Mouse (Mus musculus) kidney, embryonic 14.5 days (tissue): ENCODE measurements around the gene 1700001L19Rik. TPM values are rescaled to one million over a fixed set of nuclear protein-coding genes. Genes with fewer than 3 reads are reported as not detected.

Experiments used
- ATAC-seq: fragments of 200-750 bp; cut with Nextera tagmentation; 2 replicates; pipeline ENCODE4 v1.8.0; 2017; ENCODE audit warnings: moderate number of reproducible peaks, mild to moderate bottlenecking, moderate TSS enrichment, moderate library complexity; ENCODE audit not compliant: low FRiP score, low TSS enrichment
- H3K27ac ChIP-seq: fragments of 300-500 bp; sonication (generic); 2 replicates; pipeline ENCODE4 v1.5.1; 2014; ENCODE audit warnings: low read depth, mild to moderate bottlenecking, low read length, moderate library complexity, mixed read lengths
- H3K27me3 ChIP-seq: fragments of 300-500 bp; sonication (generic); 2 replicates; pipeline ENCODE4 v1.6.1; 2014; ENCODE audit warnings: mild to moderate bottlenecking, low read length; ENCODE audit not compliant: control insufficient read depth, insufficient read depth
- H3K36me3 ChIP-seq: fragments of 300-500 bp; sonication (generic); 2 replicates; pipeline ENCODE4 v1.6.1; 2014; ENCODE audit warnings: low read length, mixed read lengths; ENCODE audit not compliant: control insufficient read depth, insufficient read depth
- H3K4me1 ChIP-seq: fragments of 300-500 bp; sonication (generic); 2 replicates; pipeline ENCODE4 v1.6.1; 2014; ENCODE audit warnings: low read length, mixed read lengths; ENCODE audit not compliant: control insufficient read depth, insufficient read depth
- H3K4me2 ChIP-seq: fragments of 300-500 bp; sonication (generic); replicated peaks from 2 replicates; pipeline ENCODE4 v1.6.1; 2014; ENCODE audit warnings: low read depth, mild to moderate bottlenecking, low read length
- H3K4me3 ChIP-seq: fragments of 300-500 bp; sonication (generic); 2 replicates; pipeline ENCODE4 v1.5.1; 2014; ENCODE audit warnings: mild to moderate bottlenecking, low read length
- H3K9ac ChIP-seq: fragments of 300-500 bp; sonication (generic); 2 replicates; pipeline ENCODE4 v1.6.1; 2014; ENCODE audit warnings: low read depth, mild to moderate bottlenecking, low read length, moderate library complexity
- H3K9me3 ChIP-seq: fragments of 300-500 bp; sonication (generic); 2 replicates; pipeline ENCODE4 v1.6.1; 2016; ENCODE audit warnings: low read length; ENCODE audit not compliant: control insufficient read depth
- WGBS: fragments of 180-500 bp; shearing (Covaris S2); extraction: QIAGEN DNeasy Blood & Tissue Kit; methylation state at CpG from one replicate; pipeline ENCODE4 v1.1.7; 2014; 5-methylcytosine and 5-hydroxymethylcytosine counted together
- polyA plus RNA-seq: library from polyadenylated mRNA; unstranded; fragments of >200 nt; fragmentation: Nextera tagmentation; extraction: Ambion mirVana; gene quantifications from 2 replicates; pipeline ENCODE4 v1.2.1, GENCODE M21; 2014

The 1700001L19Rik gene
- polyA plus RNA-seq, 1 experiment from 2014 or later: 0.27 TPM

DNA sequence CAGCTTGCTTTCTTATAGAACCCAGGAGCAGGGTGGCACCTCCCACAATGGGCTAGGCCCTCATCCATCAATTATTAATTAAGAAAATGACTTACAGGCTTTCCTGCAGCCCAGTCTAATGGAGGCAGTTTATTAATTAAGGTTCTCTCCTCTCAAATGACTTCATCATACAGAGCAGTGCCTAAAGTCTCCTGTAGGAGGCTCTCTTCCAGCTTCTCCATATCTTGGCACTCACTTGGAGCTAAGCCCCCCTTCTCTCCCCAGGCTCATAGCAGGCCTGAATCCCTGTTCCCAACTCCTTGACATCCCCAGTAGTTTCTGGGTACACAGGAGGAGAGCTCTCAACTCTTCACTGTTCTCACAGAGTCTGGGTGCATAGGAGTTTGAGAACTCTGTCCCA lies 1.7 kb downstream of the 1700001L19Rik start:
- H3K4me2 ChIP-seq: no peak overlapping the region
- H3K4me3 ChIP-seq: no peak overlapping the region
- H3K27me3 ChIP-seq: no peaks in the 10 kb centered on the region
- no peak overlapping the region for H3K9ac ChIP-seq
- no peak for ATAC-seq
- no peaks in the 10 kb centered on the region for H3K9me3 ChIP-seq
- H3K36me3 ChIP-seq: no peaks in the 10 kb centered on the region
- H3K27ac ChIP-seq: no peak overlapping the region
- H3K4me1 ChIP-seq: no peaks in the 10 kb centered on the region

DNA sequence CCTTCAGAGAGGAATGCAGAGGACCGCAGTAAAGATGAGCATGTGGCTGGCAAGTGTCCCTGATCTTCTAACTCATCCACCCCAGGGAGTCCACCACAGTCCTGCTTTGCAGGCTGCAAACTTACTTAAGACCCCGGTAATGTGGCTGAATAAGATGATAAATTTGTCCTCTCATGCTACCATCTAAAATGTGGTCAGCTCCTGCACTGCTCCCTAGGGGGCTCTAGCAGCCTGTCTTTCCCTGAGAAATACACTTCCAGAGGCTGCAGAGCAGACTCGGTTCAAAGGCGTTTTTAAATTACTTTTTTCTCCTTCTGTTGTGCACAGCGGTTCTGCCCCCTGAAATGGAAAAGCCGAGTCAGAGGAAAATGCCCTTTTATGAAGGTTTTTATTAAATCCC lies 4.0 kb downstream of the 1700001L19Rik start:
- Histone ChIP-seq H3K4me1 (no peaks in the 10 kb centered on the region), H3K27ac (no peak overlapping the region), H3K9ac (no peak overlapping the region), H3K9me3 (no peaks in the 10 kb centered on the region), H3K4me3 (no peak overlapping the region), H3K27me3 (no peaks in the 10 kb centered on the region), H3K4me2 (no peak overlapping the region), H3K36me3 (no peaks in the 10 kb centered on the region)
- 18% methylated on average over 6 of the region's 6 CpGs for WGBS
- ATAC-seq: peak; percentile 34; the same call in 1 of the 2 replicates

DNA sequence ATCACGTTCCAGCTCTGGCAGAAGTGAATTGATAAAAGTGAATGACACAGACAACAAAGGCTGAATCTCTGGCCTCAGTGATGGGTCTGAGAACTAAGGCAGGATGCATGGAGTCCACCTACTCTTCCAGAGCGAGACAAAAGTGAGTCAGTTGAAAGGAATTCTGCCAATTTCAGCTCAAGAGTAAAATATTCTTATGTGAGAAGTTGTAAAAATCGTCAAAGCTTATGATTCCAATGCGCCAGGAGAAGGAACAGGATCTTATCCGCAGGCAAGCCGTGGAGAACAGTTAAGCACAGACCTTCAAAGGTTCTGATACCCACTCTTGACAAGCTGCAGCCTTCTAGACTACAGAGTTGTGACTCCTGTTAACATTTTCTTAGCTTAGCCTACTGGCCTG lies 5.9 kb downstream of the 1700001L19Rik start:
- H3K4me2 ChIP-seq: no peak overlapping the region
- no peak overlapping the region for H3K4me3 ChIP-seq
- no peaks in the 10 kb centered on the region for H3K36me3 ChIP-seq
- H3K9me3 ChIP-seq: no peaks in the 10 kb centered on the region
- H3K27me3 ChIP-seq: no peaks in the 10 kb centered on the region
- no peak overlapping the region for H3K27ac ChIP-seq
- no peak for ATAC-seq
- H3K9ac ChIP-seq: no peak overlapping the region
- 82% methylated on average over 6 of the region's 6 CpGs for WGBS
- no peaks in the 10 kb centered on the region for H3K4me1 ChIP-seq

DNA sequence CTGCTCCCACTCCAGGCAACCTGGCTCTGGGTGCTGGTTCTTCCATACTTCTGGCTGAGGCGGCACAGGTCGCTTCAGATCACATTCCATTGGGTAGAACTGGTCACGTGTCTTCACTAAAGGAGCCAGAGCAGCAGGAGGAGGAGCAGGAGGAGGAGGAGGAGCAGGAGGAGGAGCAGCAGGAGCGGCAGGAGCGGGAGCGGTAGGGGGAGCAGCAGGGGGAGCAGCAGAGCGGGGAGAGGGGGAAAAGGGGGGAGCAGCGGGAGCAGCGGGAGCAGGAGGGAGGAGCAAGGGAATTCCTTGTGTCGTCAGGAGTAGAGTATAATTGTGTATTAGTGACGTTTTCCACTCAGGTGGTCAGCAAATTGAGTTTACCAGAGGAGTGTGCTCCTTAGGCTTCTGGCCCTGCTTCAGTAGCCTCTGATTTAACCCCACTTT lies 8.5 kb downstream of the 1700001L19Rik start:
- H3K4me3 ChIP-seq: peak overlapping the region; percentile 18; the same call in 1 of the 2 replicates
- no peaks in the 10 kb centered on the region for H3K27me3 ChIP-seq
- no peaks in the 10 kb centered on the region for H3K9me3 ChIP-seq
- H3K27ac ChIP-seq: no peak overlapping the region
- no peaks in the 10 kb centered on the region for H3K36me3 ChIP-seq
- peak overlapping the region; percentile 36 for H3K4me2 ChIP-seq
- 3% methylated on average over 10 of the region's 11 CpGs for WGBS
- peak; percentile 75 for ATAC-seq
- no peaks in the 10 kb centered on the region for H3K4me1 ChIP-seq
- peak overlapping the region; percentile 12; the same call in 1 of the 2 replicates for H3K9ac ChIP-seq

DNA sequence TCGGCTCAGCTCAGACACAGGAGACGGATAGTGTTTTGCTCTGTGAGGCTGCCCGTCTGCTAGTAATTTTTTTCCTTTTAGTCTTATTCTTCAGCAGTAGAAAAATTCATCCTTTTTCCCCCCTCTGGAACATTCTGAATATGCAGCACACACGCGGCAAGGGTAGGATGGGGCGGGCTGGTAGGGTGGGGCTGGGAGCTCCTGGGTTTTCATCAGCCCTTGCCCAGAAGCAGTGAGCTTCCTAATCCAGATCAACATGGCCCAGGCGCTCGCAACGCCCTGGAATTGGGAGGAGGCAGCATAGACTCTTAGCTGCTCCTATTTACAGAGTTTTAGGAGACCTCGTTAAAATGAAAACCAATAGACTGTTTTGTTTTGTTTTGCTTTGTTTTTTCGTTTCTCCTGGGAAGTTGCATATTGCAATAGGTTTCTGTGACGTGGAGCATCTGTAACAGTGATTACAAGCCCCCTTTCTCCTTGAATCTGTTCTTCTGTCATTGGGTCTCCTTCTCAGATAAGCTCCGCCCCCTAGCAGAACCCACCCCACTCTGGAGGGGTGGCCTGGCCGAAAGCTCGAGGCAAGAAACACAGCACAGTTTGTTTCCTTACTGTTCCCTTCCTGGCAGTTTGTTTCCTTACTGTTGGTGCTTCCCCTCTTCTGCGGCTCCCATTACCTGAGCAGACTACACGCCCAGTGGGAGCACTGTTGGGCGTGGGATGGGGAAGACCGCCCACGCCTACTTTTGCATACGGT lies 10.6 kb downstream of the 1700001L19Rik start:
- Histone ChIP-seq H3K9ac (no peak overlapping the region), H3K36me3 (no peaks in the 10 kb centered on the region), H3K4me2 (peak overlapping the region; percentile 31), H3K27me3 (no peaks in the 10 kb centered on the region), H3K27ac (no peak overlapping the region), H3K9me3 (no peaks in the 10 kb centered on the region), H3K4me3 (peak overlapping the region; percentile 20), H3K4me1 (no peaks in the 10 kb centered on the region)
- peak; percentile 58; the same call in 1 of the 2 replicates for ATAC-seq
- WGBS: 51% methylated on average over 21 of the region's 21 CpGs

DNA sequence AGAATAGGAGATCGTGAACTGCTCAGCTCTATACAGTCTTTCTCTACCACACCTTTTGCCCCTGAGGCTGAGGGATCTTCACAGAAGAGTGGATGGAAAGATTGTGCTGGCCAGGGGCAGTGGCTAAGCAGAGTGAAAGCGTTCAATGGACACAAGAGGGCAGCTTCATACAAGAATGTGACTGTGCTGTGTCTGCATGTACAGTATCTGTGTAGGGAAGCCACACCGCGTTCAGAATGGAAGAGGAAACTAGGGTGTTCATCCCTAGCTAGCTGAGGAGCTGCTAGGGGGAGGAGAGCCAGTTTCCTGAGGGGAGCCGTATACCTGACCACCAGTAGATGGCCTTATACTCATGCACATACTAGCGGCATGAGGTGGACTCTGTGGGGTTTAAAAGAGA lies 25.6 kb downstream of the 1700001L19Rik start:
- no peaks in the 10 kb centered on the region for H3K9me3 ChIP-seq
- H3K27me3 ChIP-seq: no peaks in the 10 kb centered on the region
- H3K4me1 ChIP-seq: no peaks in the 10 kb centered on the region
- peak; percentile 76; the same call in 1 of the 2 replicates for ATAC-seq
- no peak overlapping the region for H3K4me3 ChIP-seq
- H3K27ac ChIP-seq: no peak overlapping the region
- H3K9ac ChIP-seq: no peak overlapping the region
- 49% methylated on average over 6 of the region's 6 CpGs for WGBS
- H3K36me3 ChIP-seq: no peaks in the 10 kb centered on the region
- H3K4me2 ChIP-seq: no peak overlapping the region

DNA sequence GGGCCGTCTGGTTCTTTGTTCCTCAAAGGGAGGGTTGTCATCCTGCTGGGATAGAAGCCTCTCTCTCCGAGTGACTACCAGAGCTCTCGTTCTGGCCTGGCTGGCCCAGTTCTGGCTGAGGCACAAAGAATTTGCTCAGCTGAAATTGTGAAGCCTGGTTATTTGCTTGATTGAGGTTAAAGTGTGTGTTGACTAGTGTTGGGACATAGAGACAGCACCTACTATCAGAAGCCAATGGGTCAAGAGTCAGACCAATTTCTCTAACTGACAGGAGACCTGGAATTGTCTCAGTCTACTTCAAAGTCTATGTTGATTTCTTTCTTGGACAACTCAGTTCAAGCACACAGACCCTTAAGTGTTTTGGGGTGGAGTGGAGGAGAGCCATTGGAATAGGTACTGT lies 29.8 kb downstream of the 1700001L19Rik start:
- no peak overlapping the region for H3K9ac ChIP-seq
- no peaks in the 10 kb centered on the region for H3K9me3 ChIP-seq
- no peak for ATAC-seq
- no peak overlapping the region for H3K27ac ChIP-seq
- H3K4me2 ChIP-seq: no peak overlapping the region
- H3K27me3 ChIP-seq: no peaks in the 10 kb centered on the region
- H3K4me3 ChIP-seq: no peak overlapping the region
- H3K4me1 ChIP-seq: no peaks in the 10 kb centered on the region
- no peaks in the 10 kb centered on the region for H3K36me3 ChIP-seq
- 73% methylated on average over 3 of the region's 3 CpGs for WGBS

DNA sequence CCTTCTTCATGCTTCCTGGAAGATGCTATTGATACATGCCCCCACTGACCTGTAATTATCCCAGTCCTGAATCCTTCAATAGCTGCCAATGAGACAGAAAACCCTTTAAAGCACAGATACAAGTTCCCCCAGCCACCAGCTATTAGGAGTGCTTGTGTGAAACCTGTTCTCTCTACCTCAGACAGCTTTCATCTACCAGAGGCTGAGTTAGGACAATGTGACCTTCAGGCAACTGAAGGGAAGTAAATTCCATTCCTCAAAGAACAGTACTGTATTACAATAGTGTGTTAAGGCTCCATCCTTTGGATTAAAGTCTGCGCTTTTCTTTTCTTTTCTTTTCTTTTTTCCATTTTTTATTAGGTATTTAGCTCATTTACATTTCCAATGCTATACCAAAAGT lies 45.6 kb downstream of the 1700001L19Rik start:
- Histone ChIP-seq H3K4me3 (no peak overlapping the region), H3K27ac (no peak overlapping the region), H3K4me2 (no peak overlapping the region), H3K9ac (no peak overlapping the region), H3K9me3 (no peaks in the 10 kb centered on the region), H3K36me3 (no peaks in the 10 kb centered on the region), H3K4me1 (no peaks in the 10 kb centered on the region), H3K27me3 (no peaks in the 10 kb centered on the region)
- WGBS: 100% methylated on average over 1 of the region's 1 CpGs
- no peak for ATAC-seq
